Mouse (Mus musculus) retina, adult 2 months (tissue): ENCODE measurements around the gene Galnt17.

ENCODE experiments used
- DNase-seq: peaks from one replicate; pipeline ENCODE4 v3.0.0-alpha.2; 2012; ENCODE audit warnings: low read depth, low spot score

The Galnt17 gene

GRCm38 (mm10) chr5:130930999-130931398 lies 377.3 kb downstream of the Galnt17 start:
- no peak for DNase-seq

- DNase-seq: no peak
Measured at GRCm38 (mm10) chr5:130927794-130928149, 380.5 kb downstream of the Galnt17 start.

- DNase-seq: no peak
Measured at GRCm38 (mm10) chr5:130927138-130927793, 381.0 kb downstream of the Galnt17 start.

DNA sequence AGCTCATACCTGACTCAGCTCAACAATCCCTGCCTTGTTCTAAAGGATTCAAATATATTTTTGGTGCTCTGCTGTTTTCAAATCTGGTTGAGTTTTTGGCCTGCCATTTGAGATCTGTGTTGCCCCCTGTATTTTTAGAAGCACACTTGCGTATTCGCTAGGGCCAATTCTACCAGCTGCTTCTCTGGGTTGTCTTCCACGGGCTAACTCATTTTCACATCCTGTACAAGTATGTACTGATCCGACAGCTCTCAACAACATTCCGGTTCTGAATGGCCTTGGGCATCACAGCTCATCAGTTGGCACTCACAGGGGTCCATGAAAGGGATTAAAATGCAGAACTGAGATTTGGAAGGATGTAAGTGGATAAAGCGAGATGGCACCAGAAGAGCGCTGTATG lies 382.6 kb downstream of the Galnt17 start:
- DNase-seq: no peak

DNA sequence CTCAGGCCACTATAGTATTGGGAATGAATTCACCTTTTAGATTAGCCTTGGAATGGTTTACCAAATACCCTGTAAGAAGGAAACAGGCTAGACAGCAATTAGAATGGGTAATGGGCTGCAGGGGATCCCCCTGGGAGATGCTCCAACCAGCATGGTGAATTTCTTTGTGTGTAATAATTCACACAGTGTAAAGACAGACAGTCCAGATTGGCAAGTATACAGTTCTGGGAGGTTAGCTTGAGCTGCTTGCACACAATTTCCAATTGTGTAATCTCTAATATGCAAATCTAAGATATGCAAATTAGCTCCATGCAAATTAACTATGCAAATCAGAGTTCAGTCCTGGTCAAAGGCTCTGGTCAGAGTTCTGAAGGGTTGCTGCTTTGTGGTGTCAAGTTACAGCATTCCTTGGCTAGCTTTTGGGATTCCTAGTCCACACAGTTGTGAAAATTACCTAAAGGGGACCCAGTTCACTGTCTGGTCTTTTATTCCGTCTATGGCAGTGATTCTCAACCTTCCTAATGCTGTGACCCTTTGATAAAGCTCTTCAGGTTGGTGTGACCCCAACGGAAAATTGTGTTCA lies 384.0 kb downstream of the Galnt17 start:
- no peak for DNase-seq

- DNase-seq: no peak
Measured at GRCm38 (mm10) chr5:130919969-130920368, 388.3 kb downstream of the Galnt17 start.

GRCm38 (mm10) chr5:130914606-130915005 lies 393.7 kb downstream of the Galnt17 start:
- no peak for DNase-seq

- DNase-seq: no peak
Measured at GRCm38 (mm10) chr5:130911551-130911950, 396.7 kb downstream of the Galnt17 start.

DNA sequence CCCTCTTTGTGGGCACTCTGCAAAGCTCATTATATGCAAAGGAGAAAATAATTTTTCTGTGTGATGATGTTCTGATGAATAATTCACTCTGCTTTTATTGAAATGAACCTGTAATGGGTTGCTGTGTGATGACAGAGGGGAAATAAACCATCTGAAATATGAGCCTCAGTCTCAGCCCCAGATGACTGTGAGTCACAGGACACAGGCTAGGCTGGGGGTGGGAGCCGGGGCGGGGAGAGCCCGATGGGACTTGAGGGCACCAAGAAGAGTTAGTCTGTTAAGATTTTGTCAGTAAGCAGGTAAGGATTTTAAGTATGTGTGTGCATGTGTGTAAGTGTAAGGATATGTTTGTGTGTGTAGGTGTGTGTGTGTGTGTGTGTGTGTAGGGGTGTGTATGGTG lies 406.6 kb downstream of the Galnt17 start:
- no peak for DNase-seq

GRCm38 (mm10) chr5:130895991-130896390 lies 412.3 kb downstream of the Galnt17 start:
- no peak for DNase-seq

DNA sequence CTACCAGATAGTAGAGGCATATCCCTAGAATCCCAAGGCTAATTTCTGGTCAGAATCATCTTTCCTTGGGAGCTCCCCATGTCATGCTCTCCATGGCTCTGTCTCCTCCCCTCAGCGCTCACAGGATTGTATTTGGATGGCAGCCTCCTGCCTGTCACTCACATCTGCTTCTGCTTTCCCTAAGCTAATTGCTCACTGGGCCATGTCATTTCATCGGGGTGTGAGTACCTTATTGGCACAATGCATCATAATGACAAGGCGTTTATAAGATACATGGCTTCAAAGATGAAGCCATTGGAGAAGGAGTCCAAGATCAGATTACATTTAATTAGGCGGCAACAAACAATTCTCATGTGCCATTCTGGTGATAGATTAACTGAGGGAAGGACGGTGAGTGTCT lies 416.6 kb downstream of the Galnt17 start:
- no peak for DNase-seq

GRCm38 (mm10) chr5:130880331-130880730 lies 428.0 kb downstream of the Galnt17 start:
- no peak for DNase-seq

DNA sequence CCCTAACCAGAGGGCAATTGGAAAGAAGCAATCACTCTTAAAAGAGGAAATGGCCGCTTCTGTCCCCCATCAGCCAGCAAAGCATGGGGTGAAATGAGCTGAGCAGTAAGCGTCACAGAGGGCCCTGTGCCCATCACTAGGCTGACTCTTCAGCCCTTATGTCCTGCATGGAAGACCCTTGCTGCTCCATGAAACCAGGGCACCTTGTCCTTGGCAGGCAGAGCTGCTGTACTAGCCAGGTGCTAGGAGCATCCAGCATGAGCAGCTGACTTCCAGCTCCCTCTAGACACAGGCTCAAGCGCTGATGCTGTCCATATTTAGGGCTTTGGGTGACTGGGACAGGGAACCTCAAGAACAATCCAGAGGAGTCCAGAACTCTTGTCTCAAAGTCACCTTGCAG lies 432.9 kb downstream of the Galnt17 start:
- DNase-seq: no peak

DNA sequence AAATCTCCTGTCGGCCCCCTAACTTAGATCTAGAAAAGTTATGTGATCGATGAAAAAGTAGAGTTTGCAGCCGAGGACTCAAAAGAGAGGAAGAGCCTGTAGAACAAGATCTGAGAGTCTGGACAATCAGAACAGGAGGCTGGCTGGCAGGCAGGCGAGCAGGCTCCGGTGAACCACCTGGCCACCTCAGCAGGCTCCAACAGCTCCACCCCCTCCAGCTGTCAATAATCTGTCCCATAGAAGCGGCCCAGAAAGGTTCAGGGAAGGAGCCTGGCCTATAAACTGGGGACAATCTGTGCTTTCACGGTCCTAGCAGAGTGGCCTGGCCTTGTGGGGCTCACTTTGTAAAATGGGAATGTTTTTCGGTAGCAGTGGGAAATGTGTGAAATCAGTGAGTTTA lies 437.2 kb downstream of the Galnt17 start:
- DNase-seq: no peak

DNA sequence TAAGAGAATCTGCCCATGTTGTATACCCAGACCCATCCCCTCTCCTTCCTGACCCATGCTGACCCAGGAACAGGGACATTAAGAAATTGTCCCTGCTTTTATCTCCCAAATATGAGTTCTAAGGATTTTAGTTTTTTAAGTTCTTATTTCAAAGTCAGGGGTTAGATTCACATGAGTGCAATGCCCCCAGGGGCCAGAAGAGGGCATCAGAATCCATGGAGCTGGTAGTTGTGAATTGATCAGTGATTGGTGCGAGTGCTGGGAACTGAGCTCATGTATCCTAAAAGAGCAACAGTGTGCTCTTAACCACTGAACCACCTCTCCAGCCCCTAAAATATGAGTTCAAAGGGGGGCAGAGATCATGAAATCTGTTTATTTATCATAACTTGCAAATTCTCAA lies 438.4 kb downstream of the Galnt17 start:
- no peak for DNase-seq

GRCm38 (mm10) chr5:130862302-130862701 lies 446.0 kb downstream of the Galnt17 start:
- no peak for DNase-seq

DNA sequence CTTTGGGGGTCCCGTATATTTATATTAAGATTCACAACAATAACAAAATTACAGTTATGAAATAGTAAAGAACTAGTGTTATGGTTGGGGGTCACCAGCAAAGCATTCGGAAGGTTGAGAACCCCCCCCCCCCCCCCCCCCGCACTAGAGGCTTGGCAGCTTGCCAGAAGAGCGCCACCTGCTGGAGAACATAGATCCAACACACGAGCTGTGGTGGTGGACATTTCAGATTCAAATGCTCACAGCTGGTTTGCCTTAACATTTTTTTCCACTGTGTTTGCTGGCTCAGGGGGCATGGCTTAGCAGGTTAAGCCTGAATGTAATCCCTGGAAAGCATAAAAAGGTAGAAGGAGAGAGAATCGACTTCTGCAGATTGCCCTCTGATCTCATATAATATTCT lies 448.6 kb downstream of the Galnt17 start:
- DNase-seq: no peak

GRCm38 (mm10) chr5:130858706-130859105 lies 449.6 kb downstream of the Galnt17 start:
- no peak for DNase-seq

GRCm38 (mm10) chr5:130858148-130858547 lies 450.1 kb downstream of the Galnt17 start:
- DNase-seq: peak; percentile 22

DNA sequence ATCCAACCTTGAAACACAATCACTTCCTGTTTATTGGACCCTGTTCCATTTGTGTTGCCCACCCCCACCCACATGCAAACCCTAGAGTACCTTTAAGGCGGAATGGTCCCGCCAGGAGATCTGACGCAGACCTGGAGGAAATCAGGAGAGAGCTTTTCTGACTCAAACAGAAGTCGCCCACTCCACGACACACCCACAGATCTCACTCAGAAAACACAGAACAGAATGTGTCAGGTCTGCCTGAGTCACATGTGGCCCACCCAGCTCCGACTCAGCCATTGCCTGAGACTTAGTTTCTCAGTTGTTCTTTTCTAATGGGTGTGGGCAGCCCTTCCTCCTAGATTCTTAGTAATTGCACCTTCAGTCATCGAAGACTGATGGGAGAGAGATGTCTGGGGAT lies 453.9 kb downstream of the Galnt17 start:
- DNase-seq: no peak

GRCm38 (mm10) chr5:130853371-130853770 lies 454.9 kb downstream of the Galnt17 start:
- peak; percentile 51 for DNase-seq

GRCm38 (mm10) chr5:130852182-130852581 lies 456.1 kb downstream of the Galnt17 start:
- DNase-seq: no peak

GRCm38 (mm10) chr5:130849610-130850009 lies 458.7 kb downstream of the Galnt17 start:
- no peak for DNase-seq

DNA sequence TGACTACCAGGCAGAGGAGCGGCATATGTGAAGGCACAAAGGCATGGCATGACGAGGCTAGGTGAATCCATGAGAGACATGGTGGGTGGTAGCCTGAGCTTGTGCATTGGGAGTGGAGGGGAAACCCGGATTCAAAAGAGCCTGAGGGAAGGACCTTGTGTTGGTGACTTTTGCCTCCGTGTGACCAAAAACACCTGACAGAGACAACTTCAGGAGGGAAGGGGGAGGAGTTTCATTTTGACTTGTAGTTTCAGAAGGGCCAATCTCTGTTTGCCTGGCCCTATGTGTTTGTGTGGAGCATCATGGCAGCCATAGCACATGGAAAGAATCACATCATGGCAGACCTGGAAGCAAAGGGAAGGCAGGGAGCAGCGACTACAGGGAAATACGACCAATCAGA lies 459.7 kb downstream of the Galnt17 start:
- DNase-seq: no peak
